12 mouse cellular contexts compared by ENCODE assay signal in genomic region chr15:67422277-67422953, GRCm38 (mm10).
"Had no signal": no experiment of that assay in that cellular context is flagged by ENCODE, and none has a peak within 500 bp of the region (broad histone marks: within the 10 kb centered on the region; RNA-seq: fewer than 3 reads in every experiment).

No protein-coding gene starts in this region.

- ATAC-seq: lung, postnatal 0 days; midbrain, embryonic 13.5 days had no signal

- H3K27ac ChIP-seq: layer of hippocampus, adult 2 months; limb, embryonic 12.5 days; liver, embryonic 15.5 days; midbrain, embryonic 13.5 days; stomach, postnatal 0 days had no signal

- H3K9ac ChIP-seq: limb, embryonic 12.5 days; liver, embryonic 15.5 days; midbrain, embryonic 13.5 days had no signal

- H3K4me2 ChIP-seq: limb, embryonic 12.5 days; liver, embryonic 11.5 days; liver, embryonic 15.5 days; midbrain, embryonic 13.5 days had no signal

- H3K9me3 ChIP-seq: limb, embryonic 12.5 days; liver, embryonic 15.5 days; midbrain, embryonic 13.5 days had no signal

- H3K36me3 ChIP-seq: limb, embryonic 12.5 days; liver, embryonic 15.5 days; midbrain, embryonic 13.5 days had no signal

- H3K27me3 ChIP-seq: limb, embryonic 12.5 days; liver, embryonic 15.5 days; midbrain, embryonic 13.5 days had no signal

- DNase-seq: kidney, postnatal 10 days; kidney, postnatal 4 days; lung, adult 2 months; lung, postnatal 36 days; thymus, postnatal 4 days had no signal

- H3K4me3 ChIP-seq: layer of hippocampus, adult 2 months; limb, embryonic 12.5 days; liver, embryonic 15.5 days; midbrain, embryonic 13.5 days had no signal

- H3K4me1 ChIP-seq: liver, embryonic 15.5 days; midbrain, embryonic 13.5 days had no signal
